Mouse (Mus musculus): ENCODE measurements around the gene Btbd9. TPM values are rescaled to one million over a fixed set of nuclear protein-coding genes. Genes with fewer than 3 reads are reported as not detected.
"Not testable (repeated sequence)": the region's sequence is repeated elsewhere in the genome, so short reads cannot be mapped to it uniquely, and the experiment has no call there.

Gene Btbd9
- total RNA-seq, 2 experiments from 2014 or later: 9.7 to 14.8 TPM

DNA sequence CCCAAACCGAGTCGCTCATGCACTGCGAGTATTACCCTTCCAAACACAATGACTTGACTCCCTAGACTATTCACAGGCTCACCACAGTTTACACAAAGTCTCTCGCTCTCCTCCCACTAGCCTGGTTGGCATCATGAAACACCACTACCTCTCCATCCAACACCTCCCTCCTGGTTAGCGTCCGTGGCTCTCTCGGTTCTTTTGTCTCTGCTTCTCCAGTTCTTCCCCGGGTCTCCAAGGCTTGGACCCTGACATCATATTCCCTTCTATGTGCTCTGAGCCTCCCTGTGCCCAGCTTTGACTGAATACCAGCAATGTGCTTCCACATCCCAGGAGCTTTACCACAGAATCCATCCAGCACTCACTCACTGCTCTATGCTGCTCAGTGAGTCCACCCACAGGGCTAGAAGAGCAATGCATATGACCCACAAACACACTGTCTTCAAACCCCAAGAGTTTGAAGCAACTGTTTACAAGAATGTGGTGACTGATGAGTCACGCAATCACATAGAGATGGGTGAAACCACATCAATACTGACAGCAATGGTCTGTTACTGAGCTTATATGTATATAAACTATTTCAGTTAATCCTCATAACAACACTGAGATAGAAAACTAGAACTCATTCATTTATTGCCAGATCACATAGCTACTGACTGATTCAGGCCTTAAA, 53.7 kb downstream of the Btbd9 start:
- DNase-seq: no peak
- intact Hi-C loops (cut with DNase I; ENCODE audit: low total_unique reads): no loop called here

DNA sequence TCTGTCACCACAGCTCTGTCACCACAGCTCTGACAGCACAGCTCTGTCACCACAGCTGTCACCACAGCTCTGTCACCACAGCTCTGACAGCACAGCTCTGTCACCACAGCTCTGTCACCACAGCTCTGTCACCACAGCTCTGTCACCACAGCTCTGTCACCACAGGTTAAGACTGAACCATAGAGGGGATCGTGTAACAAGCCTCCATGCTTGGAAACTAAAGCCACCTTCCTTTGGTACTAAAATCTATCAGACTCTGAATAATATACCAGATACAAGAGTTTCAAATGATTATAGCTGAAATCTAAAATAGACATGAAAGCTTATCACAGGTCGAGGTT, 57.1 kb downstream of the Btbd9 start:
- DNase-seq; intact Hi-C loops (cut with DNase I; ENCODE audit: low total_unique reads): not testable (repeated sequence)

DNA sequence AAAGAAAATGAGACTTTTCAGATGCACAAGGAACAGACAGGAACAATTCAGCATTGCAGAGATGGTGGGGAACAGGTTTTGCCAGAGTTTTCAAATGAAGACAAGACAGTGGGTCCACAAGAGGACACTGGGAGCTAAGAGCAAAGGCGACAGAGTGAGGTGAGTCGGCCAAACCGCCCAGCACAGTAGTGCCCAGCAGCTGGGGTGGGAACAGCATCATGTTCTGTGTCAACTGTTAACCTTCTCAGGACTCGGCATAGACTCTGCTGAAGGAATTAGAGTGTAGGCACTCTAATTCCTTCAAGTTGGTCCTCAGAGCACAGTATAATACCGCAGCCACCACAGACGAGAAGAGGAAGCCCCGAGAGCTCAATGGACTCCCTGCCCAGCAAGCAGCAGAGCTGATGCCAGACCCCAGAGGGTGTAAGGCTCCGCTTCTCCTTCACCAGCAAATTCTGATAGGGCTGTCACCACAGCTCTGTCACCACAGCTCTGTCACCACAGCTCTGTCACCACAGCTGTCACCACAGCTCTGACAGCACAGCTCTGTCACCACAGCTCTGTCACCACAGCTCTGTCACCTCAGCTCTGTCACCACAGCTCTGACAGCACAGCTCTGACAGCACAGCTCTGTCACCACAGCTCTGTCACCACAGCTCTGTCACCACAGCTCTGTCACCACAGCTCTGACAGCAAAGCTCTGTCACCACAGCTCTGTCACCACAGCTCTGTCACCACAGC, 57.7 kb downstream of the Btbd9 start:
- intact Hi-C loops (cut with DNase I; ENCODE audit: low total_unique reads): no loop called here
- no peak for DNase-seq

DNA sequence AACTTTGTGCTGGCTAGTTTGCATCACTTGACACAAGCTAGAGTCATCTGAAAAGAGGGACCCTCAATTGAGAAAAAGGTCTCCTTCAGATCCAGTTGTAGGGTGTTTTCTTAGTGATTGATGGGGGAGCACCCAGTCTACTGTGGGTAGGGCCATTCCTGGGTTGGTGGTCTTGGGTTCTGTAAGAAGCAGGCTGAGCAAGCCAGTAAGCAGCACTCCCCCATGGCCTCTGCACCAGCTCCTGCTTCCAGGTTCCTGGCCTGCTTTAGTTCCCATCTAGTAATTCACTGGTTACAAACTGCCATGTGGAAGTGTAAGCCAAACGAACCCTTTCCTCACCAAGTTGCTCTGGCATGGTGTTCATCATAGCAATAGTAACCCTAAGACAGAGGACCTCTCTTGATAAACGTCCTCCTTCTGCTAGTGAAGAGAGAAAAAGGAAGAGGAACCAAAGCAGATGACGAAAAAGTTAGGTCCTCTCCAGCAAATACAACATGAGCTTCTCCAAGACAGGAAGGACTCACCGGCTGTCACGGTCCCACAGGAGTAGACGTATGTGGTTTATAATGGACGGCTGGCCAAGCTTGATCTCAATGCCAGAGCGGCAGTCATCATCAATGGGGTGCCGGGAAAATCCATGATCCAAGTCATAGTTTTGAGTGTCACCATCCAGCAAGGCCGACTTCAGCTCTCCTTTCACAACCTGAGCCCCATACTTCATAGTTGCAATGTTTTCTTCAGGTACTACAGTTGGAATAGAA, 59.5 kb downstream of the Btbd9 start:
- DNase-seq: no peak
- intact Hi-C loops (cut with DNase I; ENCODE audit: low total_unique reads): no loop called here

DNA sequence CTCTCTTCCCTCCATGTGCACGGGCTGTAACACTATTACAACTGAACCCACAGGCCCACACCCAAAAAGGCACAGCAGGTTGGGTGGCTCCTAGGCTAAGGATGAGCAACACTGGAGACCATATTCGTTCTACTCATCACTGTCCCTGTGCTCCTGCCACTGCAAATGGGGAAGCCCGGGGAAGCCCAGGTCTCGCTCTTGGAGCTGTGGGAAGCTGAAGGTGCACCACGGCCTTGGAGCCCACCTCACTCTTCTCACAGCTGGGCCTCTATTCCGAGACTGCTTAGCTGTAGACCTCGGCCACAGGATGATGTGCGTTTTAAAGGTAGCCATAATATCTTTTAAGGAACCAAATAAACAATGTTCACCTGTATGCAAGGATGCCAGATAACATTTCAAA, 60.9 kb downstream of the Btbd9 start:
- intact Hi-C loops (cut with DNase I; ENCODE audit: low total_unique reads): no loop called here
- no peak for DNase-seq

DNA sequence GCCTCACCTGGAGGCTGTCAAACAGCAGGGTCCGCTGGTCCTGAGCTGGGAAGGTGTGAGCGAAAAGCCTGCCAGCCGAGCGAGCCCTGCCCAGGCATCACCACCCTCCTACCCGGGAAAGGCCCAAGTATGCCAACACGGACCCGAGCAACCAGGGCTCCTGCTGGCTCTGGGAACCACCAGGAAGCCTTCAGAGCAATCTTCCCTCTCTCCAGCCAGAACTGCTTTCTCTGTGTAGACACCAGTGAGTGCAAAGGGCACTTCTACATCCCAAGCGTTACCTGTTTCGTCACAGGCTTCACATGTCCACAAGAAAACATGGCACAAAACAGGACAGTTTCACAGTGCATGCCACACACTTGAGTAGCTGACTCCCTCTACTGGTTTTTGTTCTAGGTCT, 63.3 kb downstream of the Btbd9 start:
- intact Hi-C loops (cut with DNase I; ENCODE audit: low total_unique reads): no loop called here
- DNase-seq: no peak

DNA sequence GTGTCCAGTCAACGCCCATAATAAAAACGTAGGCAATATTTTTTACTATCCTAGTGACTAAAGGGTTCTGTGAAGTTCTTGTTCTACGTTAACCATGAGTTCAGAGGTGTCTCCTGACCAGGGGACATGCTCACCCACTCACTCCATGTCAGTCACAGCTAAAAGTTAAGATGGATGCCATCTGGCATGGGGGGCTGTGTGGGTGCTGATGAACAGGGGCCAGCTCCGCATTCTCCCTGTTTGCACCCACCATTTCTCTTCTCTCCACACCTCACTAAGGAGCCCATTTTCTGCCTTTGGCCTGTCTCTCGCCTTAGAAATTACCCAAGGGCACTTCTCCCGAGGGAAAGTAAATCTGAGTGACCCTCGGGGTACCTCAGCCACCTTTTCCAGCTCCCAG, 63.8 kb downstream of the Btbd9 start:
- DNase-seq: no peak
- intact Hi-C loops (cut with DNase I; ENCODE audit: low total_unique reads): no loop called here

DNA sequence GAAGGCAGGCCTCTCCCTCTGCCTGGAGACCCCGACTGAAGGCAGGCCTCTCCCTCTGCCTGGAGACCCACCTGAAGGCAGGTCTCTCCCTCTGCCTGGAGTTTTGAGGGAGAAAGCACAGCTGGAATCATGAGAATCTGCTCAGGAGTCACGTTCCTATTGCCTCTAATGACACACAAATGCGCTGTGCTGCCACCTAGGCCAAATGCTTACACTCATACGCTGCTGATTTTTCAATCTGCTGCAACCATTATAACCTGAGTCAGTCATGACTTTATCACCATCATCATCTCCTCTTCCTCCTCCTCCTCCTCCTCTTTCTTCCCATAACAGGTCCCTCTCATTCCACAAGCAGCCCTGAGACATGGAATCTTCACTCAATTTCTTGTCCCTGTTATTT, 64.3 kb downstream of the Btbd9 start:
- no peak for DNase-seq
- intact Hi-C loops (cut with DNase I; ENCODE audit: low total_unique reads): no loop called here

DNA sequence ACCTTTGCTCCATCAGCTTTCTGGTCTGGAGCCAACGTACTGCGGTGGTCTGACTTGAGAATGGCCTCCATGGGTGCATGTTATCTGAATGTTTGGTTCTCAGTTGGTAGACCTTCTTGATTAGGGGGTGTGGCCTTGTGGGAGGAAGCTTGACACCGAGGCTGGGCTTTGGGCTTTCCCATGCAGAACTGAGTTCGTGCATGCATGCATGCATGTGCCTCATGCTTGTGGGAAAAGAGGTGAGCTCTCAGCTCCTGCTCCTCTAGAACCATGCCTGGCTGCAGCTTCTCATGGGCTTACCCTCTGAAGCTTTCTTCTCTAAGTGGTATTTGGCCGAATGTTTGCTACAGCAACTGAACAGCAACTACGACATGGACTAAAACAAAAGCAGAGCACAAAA, 64.9 kb downstream of the Btbd9 start:
- DNase-seq: no peak
- intact Hi-C loops (cut with DNase I; ENCODE audit: low total_unique reads): no loop called here

DNA sequence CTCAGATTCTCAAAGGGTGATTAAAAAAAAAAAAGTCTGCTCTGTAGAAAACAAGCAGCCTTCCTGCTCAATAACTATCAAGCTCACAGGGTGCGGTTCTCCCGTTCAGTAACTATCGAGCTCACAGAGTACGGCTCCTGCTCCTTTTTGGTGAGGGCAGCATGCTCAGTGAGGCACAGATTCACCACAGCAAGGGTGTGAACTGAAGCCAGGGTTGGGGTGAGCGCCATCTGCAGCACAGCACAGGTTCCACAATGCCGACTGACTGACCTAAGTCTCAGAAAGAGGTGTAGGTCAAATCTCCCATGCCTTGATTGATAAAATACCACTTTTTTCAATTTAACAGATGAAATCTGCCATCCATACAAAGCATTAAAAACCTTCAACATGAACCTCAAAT, 66.1 kb downstream of the Btbd9 start:
- intact Hi-C loops (cut with DNase I; ENCODE audit: low total_unique reads): no loop called here
- DNase-seq: no peak

DNA sequence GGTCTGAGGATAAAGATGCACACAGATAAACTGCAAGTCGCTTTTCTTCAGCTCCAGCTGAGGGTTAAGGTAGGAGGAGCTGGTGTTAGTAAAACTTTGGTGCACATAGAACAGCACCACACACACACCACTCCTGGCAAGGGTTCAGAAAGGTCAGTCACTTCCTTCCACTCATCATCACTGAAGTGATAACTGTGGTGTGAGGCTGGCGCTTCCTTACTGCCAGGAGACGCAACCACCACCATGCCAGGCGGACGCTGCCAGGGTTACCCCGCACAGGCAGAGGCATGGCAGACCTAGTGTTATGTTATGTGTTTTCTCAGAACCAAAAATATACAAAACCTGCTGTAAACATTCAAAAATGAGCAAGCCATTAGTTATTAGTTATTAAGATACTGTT, 66.6 kb downstream of the Btbd9 start:
- DNase-seq: no peak
- intact Hi-C loops (cut with DNase I; ENCODE audit: low total_unique reads): no loop called here

DNA sequence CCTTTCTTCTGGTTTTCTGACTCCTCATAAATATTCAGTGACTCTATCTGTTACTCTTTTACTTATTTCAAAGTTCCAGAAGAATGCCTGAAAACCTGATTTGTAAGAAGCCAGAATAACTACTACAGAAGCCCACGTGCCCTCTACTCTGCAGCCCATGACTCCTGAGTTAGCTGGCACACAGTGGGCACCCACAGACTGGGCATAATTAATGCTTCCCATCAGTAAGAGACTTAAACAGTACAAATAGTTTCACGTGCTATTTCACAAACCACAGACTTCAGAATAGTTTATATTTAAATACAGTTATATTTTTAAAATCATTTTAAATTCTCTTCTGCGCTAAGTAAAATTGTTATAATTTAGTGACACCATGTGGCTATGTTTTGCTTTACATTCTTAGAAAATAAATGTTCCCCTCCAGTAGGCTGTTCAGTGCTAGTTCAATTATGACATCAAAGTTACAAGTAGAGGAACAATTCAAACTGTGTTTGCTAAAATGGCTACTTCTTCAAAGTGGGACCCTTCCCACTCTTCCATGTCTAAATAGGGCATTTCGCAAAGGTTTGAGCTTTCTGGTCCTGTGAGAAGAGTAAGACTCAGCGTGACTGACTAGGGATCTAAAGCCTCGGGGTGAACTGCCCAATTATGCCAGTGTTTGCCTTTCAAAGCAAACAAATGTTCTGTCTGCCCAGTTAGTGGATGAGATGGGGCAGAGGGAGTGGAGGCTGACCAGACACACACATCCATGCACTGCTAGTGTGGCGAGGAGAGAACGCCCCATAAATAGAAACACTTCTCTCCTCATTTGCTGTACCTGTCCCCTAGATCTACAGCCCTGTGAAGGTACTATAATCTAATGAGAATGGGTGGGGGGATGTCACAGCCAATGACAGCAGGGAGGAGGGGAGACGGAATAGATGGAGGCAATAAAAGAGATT, 68.4 kb downstream of the Btbd9 start:
- intact Hi-C loops (cut with DNase I; ENCODE audit: low total_unique reads): no loop called here
- no peak for DNase-seq

DNA sequence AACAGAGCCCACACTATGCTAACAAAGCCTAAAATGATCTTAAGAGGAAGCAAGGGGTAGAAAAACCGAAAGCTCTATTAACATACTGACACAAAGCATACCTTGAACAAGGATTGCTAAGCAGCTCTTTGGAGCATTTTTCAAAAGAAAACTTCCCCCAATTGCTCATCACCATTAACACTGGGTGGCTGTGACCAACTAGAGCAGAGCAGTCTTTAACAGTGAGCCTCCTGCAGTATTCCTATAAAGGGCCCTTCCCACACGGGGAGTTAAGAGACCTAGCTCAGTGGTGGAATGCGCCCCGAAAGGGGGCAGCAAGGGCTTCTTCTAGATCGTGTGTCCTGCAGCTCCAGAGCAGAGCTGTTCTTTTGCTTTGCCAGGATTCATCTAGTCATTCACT, 69.4 kb downstream of the Btbd9 start:
- no peak for DNase-seq
- intact Hi-C loops (cut with DNase I; ENCODE audit: low total_unique reads): no loop called here

DNA sequence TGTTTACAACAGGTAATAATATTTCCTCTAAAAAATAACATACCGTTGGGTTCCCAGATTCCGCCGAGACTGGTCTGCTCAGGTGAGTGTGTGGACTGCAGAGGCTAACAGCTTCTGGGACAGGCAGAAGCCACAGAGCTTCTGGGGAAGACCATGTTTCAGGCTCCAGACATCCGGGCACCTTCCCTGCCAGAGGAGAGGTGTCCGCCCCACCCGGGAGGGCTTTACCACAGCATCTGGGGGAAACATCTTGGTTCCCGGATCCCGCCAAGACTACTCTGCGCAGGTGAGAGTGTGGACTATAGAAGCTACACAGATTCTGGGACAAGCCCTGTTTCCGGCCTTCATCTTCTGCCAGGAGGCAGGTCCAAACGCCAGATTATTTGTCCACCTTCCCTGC, 76.7 kb downstream of the Btbd9 start:
- intact Hi-C loops (cut with DNase I; ENCODE audit: low total_unique reads); DNase-seq: not testable (repeated sequence)

DNA sequence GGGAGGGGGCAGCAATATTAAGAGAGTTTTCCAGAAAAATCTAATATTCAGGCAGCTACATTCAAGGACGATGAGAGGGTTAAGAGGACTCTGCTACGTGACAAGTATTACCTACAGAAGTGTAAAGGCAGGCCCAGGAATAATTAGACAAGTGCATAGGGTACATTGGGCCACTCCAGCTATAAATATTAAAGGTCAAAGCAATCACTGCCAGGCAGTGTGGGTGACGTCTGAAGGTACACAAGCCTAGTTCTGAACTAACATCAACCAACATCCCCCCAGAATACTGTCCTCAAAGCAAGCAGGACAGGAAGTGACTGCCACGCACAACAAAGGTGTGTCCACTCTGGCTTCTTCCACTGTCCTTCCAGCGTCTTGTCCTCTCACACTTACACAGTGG, 77.5 kb downstream of the Btbd9 start:
- intact Hi-C loops (cut with DNase I; ENCODE audit: low total_unique reads): no loop called here
- no peak for DNase-seq

DNA sequence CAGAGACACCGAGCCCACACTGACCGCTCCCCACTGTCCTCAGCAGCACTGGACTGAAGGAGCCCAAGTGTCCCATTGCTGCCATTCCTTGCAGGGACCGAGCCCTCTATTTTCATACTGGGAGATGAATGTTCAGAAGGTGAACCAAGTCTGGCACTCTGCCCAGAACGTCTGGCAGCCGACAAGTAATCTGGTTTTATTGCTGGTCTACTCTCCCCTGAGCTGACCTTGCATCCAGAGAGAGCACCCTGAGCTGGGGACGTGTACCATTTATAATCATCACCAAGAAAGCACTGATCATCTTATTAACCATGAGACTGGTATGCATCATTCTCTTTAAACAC, 77.9 kb downstream of the Btbd9 start:
- peak; percentile 55 for DNase-seq
- intact Hi-C loops (cut with DNase I; ENCODE audit: low total_unique reads): no loop called here

DNA sequence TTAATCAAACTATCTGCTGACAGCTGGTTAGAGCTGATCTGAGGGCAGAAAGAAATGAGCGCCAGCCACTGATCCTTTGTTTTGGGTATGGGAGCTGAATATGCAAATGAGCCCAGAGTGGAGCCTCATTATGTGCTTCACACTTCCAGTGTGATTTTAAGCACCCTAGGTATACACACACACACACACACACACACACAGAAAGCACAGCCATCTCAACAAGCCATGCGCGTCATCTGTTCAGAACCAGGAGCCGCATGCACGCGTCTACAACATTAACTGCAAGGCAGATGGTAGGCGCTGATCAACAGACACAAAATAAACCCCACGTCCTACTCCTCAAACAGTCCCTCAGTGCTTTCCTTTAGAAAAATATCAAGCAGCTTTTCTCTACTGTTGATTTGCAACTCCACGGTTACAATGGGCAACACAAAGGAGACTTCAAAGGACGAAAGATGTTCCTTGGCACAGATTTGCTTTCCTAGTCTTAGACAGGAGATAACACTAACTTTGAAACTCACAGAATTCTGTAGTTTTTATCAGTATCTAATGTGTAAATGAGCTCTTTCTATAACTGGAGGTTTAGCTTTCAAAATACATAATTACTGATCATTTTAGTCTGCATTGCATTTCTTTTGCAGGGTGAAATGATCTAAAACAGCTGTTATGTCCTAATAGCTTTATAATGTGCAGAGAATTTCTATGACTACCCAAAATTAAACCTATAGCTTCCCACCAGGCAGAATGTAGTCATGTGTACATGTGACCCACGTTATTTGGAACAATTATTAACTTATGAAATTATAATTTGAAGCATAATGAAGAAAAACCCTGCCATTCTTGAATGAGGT, 78.5 kb downstream of the Btbd9 start:
- intact Hi-C loops (cut with DNase I; ENCODE audit: low total_unique reads): no loop called here
- no peak for DNase-seq

DNA sequence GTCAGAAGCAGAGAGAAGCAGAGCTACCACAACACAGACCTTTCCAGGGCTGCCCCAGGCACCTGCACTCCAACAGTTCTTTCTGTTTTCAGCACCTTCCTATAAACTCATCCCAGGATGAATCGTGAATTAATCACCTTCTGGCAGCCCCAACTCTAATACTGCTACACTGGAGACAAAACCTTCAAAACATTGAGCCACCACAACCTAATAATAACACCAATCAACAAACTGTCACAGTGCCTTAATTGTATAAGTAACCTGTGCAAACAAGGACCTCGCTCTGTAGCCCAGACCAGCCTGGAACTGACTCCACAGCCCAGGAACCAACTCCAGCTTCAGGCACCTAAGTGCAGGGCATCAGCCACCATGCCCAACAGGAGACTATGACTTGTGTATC, 80.7 kb downstream of the Btbd9 start:
- DNase-seq: no peak
- intact Hi-C loops (cut with DNase I; ENCODE audit: low total_unique reads): no loop called here

DNA sequence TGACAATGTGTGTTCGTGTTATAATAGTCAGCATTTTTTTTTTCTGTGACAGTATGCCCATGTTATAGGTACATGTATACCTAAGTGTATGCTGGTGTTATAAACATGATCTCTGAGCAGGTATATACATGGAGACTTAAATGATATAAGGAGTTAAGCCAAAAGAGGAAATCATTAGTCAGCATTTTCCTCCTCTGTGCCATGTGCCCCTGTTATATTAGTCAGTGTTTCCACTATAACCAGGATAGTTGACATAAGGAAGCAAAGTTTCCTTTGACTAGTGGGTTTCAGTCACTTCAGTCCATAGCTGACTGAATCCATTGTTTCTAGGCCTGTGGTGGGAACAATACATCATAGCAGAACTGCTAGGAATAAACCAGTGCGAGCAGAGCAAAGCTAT, 81.1 kb downstream of the Btbd9 start:
- intact Hi-C loops (cut with DNase I; ENCODE audit: low total_unique reads): no loop called here
- no peak for DNase-seq
